Mouse (Mus musculus): ENCODE measurements around the gene Sp2.

GRCm38 (mm10) chr11:96952896-96953295, 29.9 kb downstream of the Sp2 start:
- no peak for TF ChIP-seq CTCF (IDR thresholded peaks at IDR 0.05; ENCODE audit: borderline replicate concordance, insufficient read depth, low read length)
- no peak for TF ChIP-seq POLR2A (IDR thresholded peaks at IDR 0.05; ENCODE audit: low read depth, low read length)
